Mouse (Mus musculus) stomach, embryonic 16.5 days (tissue): Measurements from ENCODE around the gene Adtrp. TPM values are rescaled to one million over a fixed set of nuclear protein-coding genes. Genes with fewer than 3 reads are reported as not detected.

ENCODE experiments used
- polyA plus RNA-seq: library from polyadenylated mRNA; unstranded; fragments of >200 nt; fragmentation: Nextera tagmentation; extraction: Ambion mirVana; gene quantifications from 2 replicates; pipeline ENCODE4 v1.2.1, GENCODE M21; 2015

Gene Adtrp
- polyA plus RNA-seq, 1 experiment from 2014 or later = 5.6 TPM

Other genes starting within 250 kb of the Adtrp start
- 9.4 and 10.1 TPM in 2 replicates for gene Tmem170b, start 241.8 kb downstream of the Adtrp start, polyA plus RNA-seq
- gene Hivep1, start 204.3 kb upstream of the Adtrp start, polyA plus RNA-seq = 5.3 and 7.0 TPM in 2 replicates